1 mouse cellular context compared by ENCODE assay signal in the genomic region with DNA sequence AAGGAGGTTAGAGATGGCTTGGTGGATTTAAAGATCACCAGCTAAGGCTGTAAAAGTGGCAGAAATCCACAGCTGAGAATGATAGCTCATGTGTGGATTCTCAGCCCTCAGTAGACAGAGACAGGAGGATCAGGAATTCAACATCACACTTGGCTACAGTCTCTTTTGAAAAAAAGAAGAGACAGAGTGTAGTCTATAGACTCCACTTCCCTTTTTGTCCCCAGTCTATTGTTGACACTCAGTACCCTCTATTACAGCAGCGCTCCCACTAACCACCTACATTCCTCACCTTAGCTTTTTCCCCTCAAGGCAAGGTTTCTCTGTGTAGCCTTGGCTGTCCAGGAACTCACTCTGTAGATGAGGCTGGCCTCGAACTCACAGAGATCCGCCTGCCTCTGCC.
TF ChIP-seq lines count a peak whose summit lies in the region.

No protein-coding gene starts in this region.

TF ChIP-seq in CH12.LX, 34 proteins besides CTCF, POLR2A, EP300 and RAD21 (continued from another document):
- TF ChIP-seq E2F4 (IDR thresholded peaks at IDR 0.05; ENCODE audit: insufficient replicate concordance, low read depth, low read length) (no peak), RCOR1 (conservative IDR thresholded peaks at IDR 0.05; ENCODE audit: low read depth, low read length) (no peak), ZNF384 (IDR thresholded peaks at IDR 0.05; ENCODE audit: low read depth, low read length) (no peak), MYC (IDR thresholded peaks at IDR 0.05; ENCODE audit: low read depth, low read length) (no peak), GABPA (IDR thresholded peaks at IDR 0.05; ENCODE audit: insufficient replicate concordance, low read depth, low read length) (no peak)
TF ChIP-seq in CH12.LX: peak in this region for 0.
